Mouse (Mus musculus) heart, embryonic 12.5 days (tissue): ENCODE results near the gene Zp3r. TPM values are rescaled to one million over a fixed set of nuclear protein-coding genes. Genes with fewer than 3 reads are reported as not detected.
A peak's percentile ranks its signal among the peaks of the same experiment; 100 is the strongest.

ENCODE experiments used
- ATAC-seq: fragments of 200-750 bp; cut with Nextera tagmentation; 2 replicates; pipeline ENCODE4 v1.8.0; 2017; ENCODE audit warnings: moderate TSS enrichment, moderate library complexity; ENCODE audit not compliant: insufficient number of reproducible peaks, low FRiP score
- H3K27ac ChIP-seq: fragments of 300-500 bp; sonication (generic); 2 replicates; pipeline ENCODE4 v1.5.1; 2016; ENCODE audit warnings: mild to moderate bottlenecking, moderate library complexity; ENCODE audit not compliant: poor library complexity, severe bottlenecking
- H3K27me3 ChIP-seq: fragments of 300-500 bp; sonication (generic); replicated peaks from 2 replicates; pipeline ENCODE4 v1.6.1; 2016; ENCODE audit warnings: mild to moderate bottlenecking, moderate library complexity
- H3K36me3 ChIP-seq: fragments of 300-500 bp; sonication (generic); 2 replicates; pipeline ENCODE4 v1.6.1; 2016; ENCODE audit warnings: mild to moderate bottlenecking, moderate library complexity
- H3K4me1 ChIP-seq: fragments of 300-500 bp; sonication (generic); replicated peaks from 2 replicates; pipeline ENCODE4 v1.6.1; 2016; ENCODE audit warnings: mild to moderate bottlenecking
- H3K4me2 ChIP-seq: fragments of 300-500 bp; sonication (generic); 2 replicates; pipeline ENCODE4 v1.6.1; 2016; ENCODE audit warnings: mild to moderate bottlenecking, moderate library complexity
- H3K4me3 ChIP-seq: fragments of 300-500 bp; sonication (generic); 2 replicates; pipeline ENCODE4 v1.5.1; 2016; ENCODE audit warnings: mild to moderate bottlenecking
- H3K9ac ChIP-seq: fragments of 300-500 bp; sonication (generic); 2 replicates; pipeline ENCODE4 v1.6.1; 2016; ENCODE audit warnings: mild to moderate bottlenecking, moderate library complexity
- H3K9me3 ChIP-seq: fragments of 300-500 bp; sonication (generic); replicated peaks from 2 replicates; pipeline ENCODE4 v1.6.1; 2016; ENCODE audit warnings: mild to moderate bottlenecking, moderate library complexity
- WGBS: fragments of 180-500 bp; shearing (Covaris S2); methylation state at CpG from one replicate; pipeline ENCODE4 v1.1.7; 2016; 5-methylcytosine and 5-hydroxymethylcytosine counted together
- polyA plus RNA-seq: library from polyadenylated mRNA; unstranded; fragments of >200 nt; fragmentation: Nextera tagmentation; extraction: Ambion mirVana; gene quantifications from 2 replicates; pipeline ENCODE4 v1.2.1, GENCODE M21; 2016

Gene Zp3r
- polyA plus RNA-seq, 1 experiment from 2014 or later, result not detected

GRCm38 (mm10) chr1:130575962-130576361 lies 53.5 kb downstream of the Zp3r start:
- no peak for ATAC-seq
- H3K36me3 ChIP-seq, result no peaks in the 10 kb centered on the region

DNA sequence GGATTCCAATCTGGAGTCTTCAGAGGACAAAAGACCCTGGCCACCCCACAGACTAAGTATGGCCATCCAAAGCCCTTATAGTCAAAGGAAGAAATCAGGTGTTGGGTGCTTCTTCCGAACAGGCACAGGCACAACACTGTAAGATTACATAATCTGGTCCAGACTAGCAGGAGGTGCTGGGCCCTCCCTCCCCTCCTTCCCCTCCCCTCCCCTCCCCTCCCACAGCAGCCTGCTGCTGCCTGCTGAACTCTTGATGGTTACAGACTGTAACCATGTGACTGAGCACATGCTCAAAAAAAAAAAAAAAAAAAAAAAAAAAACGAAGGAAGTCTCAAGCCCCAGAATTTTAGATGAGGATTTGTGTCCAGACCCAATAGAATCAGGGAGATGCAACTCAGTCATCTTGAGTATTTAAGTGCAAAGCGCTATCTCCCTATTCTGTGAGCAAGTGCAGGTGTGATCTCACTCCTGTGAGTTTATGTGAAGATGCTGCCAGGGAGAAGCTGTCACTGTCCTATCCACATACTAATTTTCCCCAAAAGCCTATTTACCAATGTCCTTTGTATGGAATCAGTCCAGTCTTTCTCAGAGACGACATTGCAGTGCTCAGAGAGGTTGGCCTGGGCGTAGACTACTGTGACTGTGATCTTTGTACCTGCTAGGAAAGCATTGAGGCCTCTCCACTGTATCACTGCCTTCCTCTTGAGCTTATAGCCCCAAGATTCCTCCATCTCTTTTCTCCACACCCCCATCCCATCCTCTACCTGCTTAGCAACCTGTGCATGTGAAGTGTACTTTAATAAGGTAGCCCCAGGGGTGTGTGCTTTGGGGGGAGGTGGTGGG lies 77.8 kb downstream of the Zp3r start:
- Histone ChIP-seq H3K9ac (no peak overlapping the region), H3K27ac (peak overlapping the region; percentile 14; the same call in 1 of the 2 replicates), H3K27me3 (no peaks in the 10 kb centered on the region), H3K9me3 (no peaks in the 10 kb centered on the region), H3K4me2 (no peak overlapping the region), H3K4me1 (peaks cover 16% of the 10 kb centered on the region), H3K4me3 (no peak overlapping the region), H3K36me3 (no peaks in the 10 kb centered on the region)
- 53% methylated on average over 5 of the region's 5 CpGs for WGBS
- no peak for ATAC-seq

More at GRCm38 (mm10) chr1:130575962-130576361, 53.5 kb downstream of the Zp3r start:
- Histone ChIP-seq H3K27ac (no peak overlapping the region), H3K4me1 (no peaks in the 10 kb centered on the region), H3K27me3 (no peaks in the 10 kb centered on the region), H3K9ac (no peak overlapping the region), H3K4me2 (no peak overlapping the region), H3K4me3 (no peak overlapping the region), H3K9me3 (no peaks in the 10 kb centered on the region)

DNA sequence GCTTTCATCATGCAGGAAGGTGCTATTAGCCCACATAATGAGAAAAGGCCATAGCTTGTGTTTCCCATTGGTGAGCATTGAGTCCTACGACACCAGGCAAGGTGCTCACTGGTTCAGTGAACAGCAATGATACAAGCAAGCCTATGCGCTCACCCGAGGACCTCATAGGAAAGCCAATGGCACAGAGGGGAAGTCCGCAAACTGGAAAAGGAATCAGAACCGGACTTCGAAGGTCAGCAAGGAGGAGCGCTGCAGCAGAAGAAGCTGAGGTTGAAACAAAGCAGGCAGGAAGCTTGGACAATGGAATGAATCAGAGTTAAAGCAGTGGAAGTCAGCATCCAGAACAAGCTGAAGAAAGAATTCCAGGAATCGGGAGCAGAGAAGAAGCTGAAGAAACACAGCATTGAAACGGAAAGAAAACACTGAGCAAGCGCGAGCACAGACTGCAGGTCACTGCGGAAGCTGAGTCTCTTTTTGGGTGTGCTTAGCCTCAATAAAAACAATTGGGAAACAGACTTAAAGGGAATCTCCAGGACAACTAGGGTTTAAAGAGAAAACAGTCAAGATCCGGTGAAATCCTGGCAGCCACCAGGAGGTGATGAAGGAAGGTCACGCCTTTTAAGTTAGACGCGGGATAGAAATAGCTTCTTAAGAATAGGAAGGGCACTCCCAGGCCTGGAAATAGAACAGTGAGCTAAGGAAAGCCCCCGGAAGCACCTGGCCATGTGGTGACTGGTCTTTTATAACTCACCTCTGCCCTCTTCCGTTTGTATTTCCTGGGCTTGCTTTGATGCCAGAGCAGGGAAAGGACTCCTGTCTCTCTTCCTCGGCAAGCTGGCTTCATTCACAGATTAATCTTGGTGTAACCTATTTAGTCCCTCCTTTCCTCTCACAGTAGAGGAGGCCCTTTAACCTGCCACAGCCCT lies 78.9 kb downstream of the Zp3r start:
- H3K27ac ChIP-seq, result peak overlapping the region; percentile 14
- no peak overlapping the region for H3K9ac ChIP-seq
- no peaks in the 10 kb centered on the region for H3K36me3 ChIP-seq
- no peaks in the 10 kb centered on the region for H3K27me3 ChIP-seq
- H3K9me3 ChIP-seq, result no peaks in the 10 kb centered on the region
- peak; percentile 36 for ATAC-seq
- peak overlapping the region; percentile 8; the same call in 1 of the 2 replicates for H3K4me3 ChIP-seq
- peaks cover 16% of the 10 kb centered on the region for H3K4me1 ChIP-seq
- WGBS, result 43% methylated on average over 19 of the region's 19 CpGs
- H3K4me2 ChIP-seq, result peak overlapping the region; percentile 52

DNA sequence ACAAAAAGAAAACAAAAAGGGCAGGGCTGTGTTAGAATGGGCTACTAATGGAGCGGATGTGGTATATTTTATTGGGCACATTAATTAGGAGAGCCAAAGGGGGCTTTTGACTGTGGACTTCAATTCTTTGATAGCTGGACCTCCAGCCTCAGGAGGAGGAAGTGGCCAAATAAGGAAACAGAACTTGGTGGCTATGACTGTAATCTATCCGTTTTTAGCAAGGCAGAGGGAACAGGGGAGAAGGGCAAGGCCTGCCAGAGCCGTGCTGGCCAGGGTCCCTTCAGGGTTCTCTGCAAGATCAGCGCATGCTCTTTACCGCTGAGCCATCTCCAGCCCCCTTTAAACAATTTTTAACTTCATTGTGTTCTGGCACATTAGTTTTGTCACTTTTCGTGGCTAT lies 79.7 kb downstream of the Zp3r start:
- H3K9me3 ChIP-seq, result no peaks in the 10 kb centered on the region
- H3K27ac ChIP-seq, result no peak overlapping the region
- H3K4me2 ChIP-seq, result no peak overlapping the region
- H3K4me3 ChIP-seq, result no peak overlapping the region
- no peak overlapping the region for H3K9ac ChIP-seq
- ATAC-seq, result no peak
- WGBS, result 58% methylated on average over 6 of the region's 6 CpGs
- no peaks in the 10 kb centered on the region for H3K27me3 ChIP-seq
- H3K4me1 ChIP-seq, result peaks cover 16% of the 10 kb centered on the region
- H3K36me3 ChIP-seq, result no peaks in the 10 kb centered on the region

- Histone ChIP-seq H3K36me3 (no peaks in the 10 kb centered on the region), H3K4me3 (no peak overlapping the region), H3K9me3 (no peaks in the 10 kb centered on the region), H3K27ac (no peak overlapping the region), H3K9ac (no peak overlapping the region), H3K4me2 (no peak overlapping the region), H3K4me1 (peaks cover 16% of the 10 kb centered on the region), H3K27me3 (no peaks in the 10 kb centered on the region)
- ATAC-seq, result no peak
- 61% methylated on average over 7 of the region's 7 CpGs for WGBS
Measured at GRCm38 (mm10) chr1:130549160-130549559, 80.3 kb downstream of the Zp3r start.

DNA sequence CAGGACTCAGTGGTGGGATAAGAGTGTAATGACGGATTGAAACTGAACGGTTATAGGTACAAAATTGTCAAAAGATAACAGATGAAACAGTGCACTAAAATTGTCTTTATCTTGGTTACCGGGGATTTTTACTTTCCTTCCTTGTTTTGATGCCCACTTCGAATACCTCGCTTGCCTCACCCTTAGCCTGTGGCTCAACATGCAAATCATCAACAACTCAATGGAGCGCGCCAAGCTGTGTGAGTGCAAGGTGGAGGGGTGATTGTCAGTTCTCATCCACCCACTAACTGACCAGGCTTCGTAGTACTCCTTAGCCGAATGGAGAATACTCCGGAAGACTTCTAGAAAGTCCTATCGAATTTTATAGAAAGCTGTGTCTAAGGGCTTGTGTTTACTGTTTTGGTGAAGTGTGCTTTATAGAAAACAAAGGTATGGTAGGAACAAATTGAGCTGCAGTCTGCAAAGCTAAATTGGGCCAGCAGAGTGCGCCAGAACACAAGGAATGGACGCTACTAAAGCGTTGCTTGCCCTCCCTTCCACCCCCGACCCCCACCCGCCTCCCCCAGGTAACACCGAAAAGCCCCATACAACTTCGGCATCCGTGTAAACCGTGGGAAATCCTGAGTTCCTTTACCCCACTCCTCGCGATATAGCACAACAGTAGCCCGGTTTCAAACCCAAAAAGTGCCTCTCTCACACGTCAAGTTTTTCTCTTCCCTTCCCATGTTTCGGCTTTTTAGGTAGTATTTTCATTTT lies 81.6 kb downstream of the Zp3r start:
- no peaks in the 10 kb centered on the region for H3K36me3 ChIP-seq
- H3K27me3 ChIP-seq, result no peaks in the 10 kb centered on the region
- H3K27ac ChIP-seq, result no peak overlapping the region
- H3K9ac ChIP-seq, result peak overlapping the region; percentile 60
- no peaks in the 10 kb centered on the region for H3K9me3 ChIP-seq
- peak overlapping the region; percentile 45 for H3K4me3 ChIP-seq
- H3K4me1 ChIP-seq, result peaks cover 16% of the 10 kb centered on the region
- ATAC-seq, result no peak
- 22% methylated on average over 25 of the region's 25 CpGs for WGBS
- peak overlapping the region; percentile 77 for H3K4me2 ChIP-seq

Other genes with a start within 250 kb of the Zp3r start
- gene Cd55b, start 206.6 kb downstream of the Zp3r start, polyA plus RNA-seq, result not detected in 2 replicates
- gene Cd55, start 166.9 kb downstream of the Zp3r start, polyA plus RNA-seq, result 13.4 and 16.5 TPM in 2 replicates
- not detected in 2 replicates for gene C4bp, start 32.0 kb upstream of the Zp3r start, polyA plus RNA-seq
- gene Gm29427, start 86.2 kb upstream of the Zp3r start, polyA plus RNA-seq, result not detected in 2 replicates
- gene Yod1, start 87.7 kb upstream of the Zp3r start, polyA plus RNA-seq, result 8.8 and 9.9 TPM in 2 replicates
- 8.4 and 9.0 TPM in 2 replicates for gene Pfkfb2, start 99.6 kb upstream of the Zp3r start, polyA plus RNA-seq
- gene AA986860, start 102.4 kb upstream of the Zp3r start, polyA plus RNA-seq, result 0.68 and 0.82 TPM in 2 replicates
- gene Fcamr, start 171.3 kb upstream of the Zp3r start, polyA plus RNA-seq, result 0.15 and 0.21 TPM in 2 replicates
- gene Pigr, start 197.1 kb upstream of the Zp3r start, polyA plus RNA-seq, result not detected in 2 replicates
- 1.1 and 1.3 TPM in 2 replicates for gene Fcmr, start 236.0 kb upstream of the Zp3r start, polyA plus RNA-seq